In genomic region chrX:167105354-167105753, GRCm38 (mm10) we compare ENCODE assay signal across 17 mouse cellular contexts.
DNase-seq lines count a peak whose midpoint lies in the region; ATAC-seq and TF ChIP-seq lines count a peak whose summit lies in the region.
"Had no signal": no experiment of that assay in that cellular context is flagged by ENCODE, and none has a peak within 500 bp of the region (broad histone marks: within the 10 kb centered on the region; RNA-seq: fewer than 3 reads in every experiment).

No protein-coding gene starts in this region.

- TF ChIP-seq EP300 in CH12.LX (IDR thresholded peaks at IDR 0.05; ENCODE audit: low read length) = no peak

- DNase-seq in forebrain, embryonic 14.5 days (ENCODE audit: low spot score) = peak; percentile 3
- no peak for DNase-seq in forebrain, postnatal 0 days
- no peak for DNase-seq in layer of hippocampus, adult 2 months (ENCODE audit: low spot score in 2 of 2)
- no peak for DNase-seq in layer of hippocampus, postnatal 25 days (ENCODE audit: extremely low spot score in 1 of 2, low spot score in 1 of 2)
- DNase-seq in A20 (ENCODE audit: low read depth, low spot score) (peak; percentile 60), CH12.LX (ENCODE audit: extremely low read depth) (no peak)
- no peak for DNase-seq in right cerebral cortex, postnatal 25 days
- no peak for DNase-seq in left cerebral cortex, postnatal 36 days (ENCODE audit: low spot score in 2 of 2)
- DNase-seq: adrenal gland, adult 8-10 months; adrenal gland, postnatal 36 days; cerebellum, adult 2 months; heart, postnatal 14 days had no signal

- intact Hi-C loops in left cerebral cortex, postnatal 36 days (cut with DNase I) = loop anchor here (5.0 kb wide), 1 partner anchor 102 kb away; the partner anchor contains the start of gene Tmsb4x

- no peaks in the 10 kb centered on the region; the same call in 1 of the 2 replicates for H3K4me1 ChIP-seq in forebrain, embryonic 14.5 days (ENCODE audit: control insufficient read depth, insufficient read depth, low read length)
- no peaks in the 10 kb centered on the region for H3K4me1 ChIP-seq in forebrain, postnatal 0 days (ENCODE audit: insufficient read depth)
- H3K4me1 ChIP-seq in CH12.LX (ENCODE audit: control insufficient read depth in 1 of 2, insufficient read depth in 2 of 2) = peaks cover 8 to 55% of the 10 kb centered on the region in 2 experiments; a peak in 3 of 4 replicates

- H3K79me2 ChIP-seq in CH12.LX (replicated peaks; ENCODE audit: control insufficient read depth, extremely low read depth, insufficient read depth, poor library complexity, severe bottlenecking) = no peaks in the 10 kb centered on the region

- TF ChIP-seq CTCF in forebrain, postnatal 0 days (IDR thresholded peaks at IDR 0.05; ENCODE audit: low read depth) = no peak
- no peak for TF ChIP-seq CTCF in layer of hippocampus, adult 2 months (conservative IDR thresholded peaks at IDR 0.05)
- TF ChIP-seq CTCF in CH12.LX (conservative IDR thresholded peaks at IDR 0.05 in 1 of 2, IDR thresholded peaks at IDR 0.05 in 1 of 2; ENCODE audit: low read depth in 2 of 2, low read length in 2 of 2) = no peak

- H3K36me3 ChIP-seq in forebrain, embryonic 14.5 days (ENCODE audit: control insufficient read depth, insufficient read depth, low read length) = no peaks in the 10 kb centered on the region
- H3K36me3 ChIP-seq in forebrain, postnatal 0 days (ENCODE audit: insufficient read depth) = no peaks in the 10 kb centered on the region
- no peaks in the 10 kb centered on the region for H3K36me3 ChIP-seq in CH12.LX (replicated peaks in 1 of 2; ENCODE audit: control insufficient read depth in 1 of 2, insufficient read depth in 1 of 2, low read length in 1 of 2)
- H3K36me3 ChIP-seq: embryonic facial prominence, embryonic 10.5 days; heart, embryonic 15.5 days; hindbrain, embryonic 15.5 days had no signal

- no peak for TF ChIP-seq POLR2A in CH12.LX (IDR thresholded peaks at IDR 0.05; ENCODE audit: low read depth, low read length)

- in situ Hi-C loops in CH12.LX (cut with MboI; ENCODE audit: low pct_ligation_motif_present, low pct_unique_long_range_greater_than_20kb, low sequenced_read_pairs) = loop anchor here (25.0 kb wide), 1 partner anchor 293 kb away; no protein-coding TSS in a partner anchor

- no peak overlapping the region for H3K9ac ChIP-seq in forebrain, embryonic 14.5 days (ENCODE audit: low read length)
- H3K9ac ChIP-seq in forebrain, postnatal 0 days = no peak overlapping the region
- peak overlapping the region; percentile 63 for H3K9ac ChIP-seq in CH12.LX (ENCODE audit: insufficient read depth, low read depth)
- H3K9ac ChIP-seq: heart, embryonic 15.5 days; hindbrain, embryonic 15.5 days had no signal

- no peaks in the 10 kb centered on the region for H3K9me3 ChIP-seq in forebrain, embryonic 14.5 days (replicated peaks; ENCODE audit: control insufficient read depth, low read length)
- H3K9me3 ChIP-seq in forebrain, postnatal 0 days (ENCODE audit: low read length) = no peaks in the 10 kb centered on the region
- no peaks in the 10 kb centered on the region for H3K9me3 ChIP-seq in CH12.LX (replicated peaks; ENCODE audit: low read length)
- H3K9me3 ChIP-seq: embryonic facial prominence, embryonic 10.5 days; heart, embryonic 15.5 days; hindbrain, embryonic 15.5 days had no signal

- H3K4me3 ChIP-seq in forebrain, embryonic 14.5 days (ENCODE audit: low read depth, low read length) = no peak overlapping the region
- H3K4me3 ChIP-seq in forebrain, postnatal 0 days (ENCODE audit: low read depth, low read length) = no peak overlapping the region
- H3K4me3 ChIP-seq in layer of hippocampus, adult 2 months = no peak overlapping the region
- no peak overlapping the region for H3K4me3 ChIP-seq in CH12.LX (replicated peaks in 1 of 3; ENCODE audit: low read depth in 2 of 3, low read length in 2 of 3, poor library complexity in 1 of 3)
- H3K4me3 ChIP-seq: embryonic facial prominence, embryonic 10.5 days; heart, embryonic 15.5 days; hindbrain, embryonic 15.5 days had no signal

- H3K4me2 ChIP-seq in forebrain, embryonic 14.5 days (ENCODE audit: low read length) = no peak overlapping the region
- H3K4me2 ChIP-seq in forebrain, postnatal 0 days (ENCODE audit: low read depth) = no peak overlapping the region
- H3K4me2 ChIP-seq in CH12.LX (ENCODE audit: insufficient read depth, low read depth, poor library complexity, severe bottlenecking) = peak overlapping the region; percentile 66; the same call in 1 of the 2 replicates
- H3K4me2 ChIP-seq: heart, embryonic 11.5 days; heart, embryonic 15.5 days; hindbrain, embryonic 15.5 days had no signal

- TF ChIP-seq RAD21 in CH12.LX (IDR thresholded peaks at IDR 0.05; ENCODE audit: low read depth, low read length) = no peak

- H3K27me3 ChIP-seq in forebrain, embryonic 14.5 days (replicated peaks; ENCODE audit: control insufficient read depth, insufficient read depth, low read length) = 0 out of 2 replicates have a peak, but pooled peaks cover 3% of the 10 kb centered on the region
- H3K27me3 ChIP-seq in forebrain, postnatal 0 days (ENCODE audit: insufficient read depth, low read length) = no peaks in the 10 kb centered on the region
- no peaks in the 10 kb centered on the region for H3K27me3 ChIP-seq in CH12.LX (replicated peaks)
- H3K27me3 ChIP-seq: heart, embryonic 15.5 days had no signal

- 49% methylated on average over 4 of the region's 4 CpGs for WGBS in forebrain, embryonic 14.5 days
- WGBS in forebrain, postnatal 0 days = 68% methylated on average over 4 of the region's 4 CpGs

- ATAC-seq in forebrain, embryonic 14.5 days = 0 out of 2 replicates have a peak, but pooled peaks have one; percentile 15
- no peak for ATAC-seq in forebrain, postnatal 0 days
- ATAC-seq: intestine, embryonic 16.5 days had no signal

- no peak overlapping the region for H3K27ac ChIP-seq in forebrain, embryonic 14.5 days (ENCODE audit: low read depth, low read length)
- no peak overlapping the region for H3K27ac ChIP-seq in forebrain, postnatal 0 days (ENCODE audit: low read depth, low read length)
- H3K27ac ChIP-seq in layer of hippocampus, adult 2 months = peak overlapping the region; percentile 80
- peak overlapping the region; percentile 90; the same call in 1 of the 2 replicates for H3K27ac ChIP-seq in CH12.LX (ENCODE audit: insufficient read depth, low read depth)
- H3K27ac ChIP-seq: embryonic facial prominence, embryonic 10.5 days; heart, embryonic 15.5 days; hindbrain, embryonic 15.5 days had no signal

- dilution Hi-C loops in CH12.LX (cut with MboI; ENCODE audit: extremely low pct_ligation_motif_present, extremely low pct_unique_long_range_greater_than_20kb, low sequenced_read_pairs) = no loop called here

TF ChIP-seq in CH12.LX, 34 proteins besides CTCF, POLR2A, EP300 and RAD21:
- peak; percentile 89 for TF ChIP-seq BHLHE40 (IDR thresholded peaks at IDR 0.05; ENCODE audit: low read depth, low read length)
- no peak for TF ChIP-seq IRF4 (IDR thresholded peaks at IDR 0.05; ENCODE audit: low read depth, low read length)
TF ChIP-seq in CH12.LX: peak in this region for 1.

Comparison
In these comparisons a context has a peak if more than half of its experiments do, and no peak if none do; other contexts are left out.
1. DNase-seq: peak in forebrain, embryonic 14.5 days (single experiment) and A20 (single experiment); none in forebrain, postnatal 0 days (single experiment), layer of hippocampus, adult 2 months (0 of 2), layer of hippocampus, postnatal 25 days (0 of 2), CH12.LX (single experiment), right cerebral cortex, postnatal 25 days (single experiment) and left cerebral cortex, postnatal 36 days (0 of 2).
2. H3K27ac ChIP-seq: peak in layer of hippocampus, adult 2 months (single experiment) and CH12.LX (single experiment); none in forebrain, embryonic 14.5 days (single experiment) and forebrain, postnatal 0 days (single experiment).